Mouse (Mus musculus): ENCODE data around the gene Rassf7. TPM values are rescaled to one million over a fixed set of nuclear protein-coding genes. Genes with fewer than 3 reads are reported as not detected.
A peak's percentile ranks its signal among the peaks of the same experiment; 100 is the strongest.

The Rassf7 gene
- total and polyA plus RNA-seq, 3 experiments, result 4.1 to 11.6 (median 8.1) TPM

GRCm38 (mm10) chr7:141265739-141266561 lies 50.3 kb downstream of the Rassf7 start, which contains the start of gene Irf7 (continued):
- TF ChIP-seq USF2 (conservative IDR thresholded peaks at IDR 0.05; ENCODE audit: low read depth, low read length), result peak; percentile 61; the same call in 1 of the 2 replicates
- peak; percentile 48; the same call in 1 of the 2 replicates for TF ChIP-seq IRF4 (IDR thresholded peaks at IDR 0.05; ENCODE audit: low read depth, low read length)
- peak; percentile 90 for TF ChIP-seq SIN3A (IDR thresholded peaks at IDR 0.05; ENCODE audit: low read length)
- peak; percentile 47 for TF ChIP-seq MYC (IDR thresholded peaks at IDR 0.05; ENCODE audit: low read depth, low read length)
- TF ChIP-seq GABPA (IDR thresholded peaks at IDR 0.05; ENCODE audit: insufficient replicate concordance, low read depth, low read length), result no peak
- TF ChIP-seq MEF2A (IDR thresholded peaks at IDR 0.05; ENCODE audit: borderline replicate concordance, low read depth, low read length), result peak; percentile 29; the same call in 1 of the 2 replicates
- peak; percentile 87 for TF ChIP-seq MAFK (IDR thresholded peaks at IDR 0.05; ENCODE audit: insufficient replicate concordance, low read length)
- no peak for TF ChIP-seq JUN (IDR thresholded peaks at IDR 0.05; ENCODE audit: insufficient read depth, low read depth, low read length)
- no peak for TF ChIP-seq CTCF (conservative IDR thresholded peaks at IDR 0.05 in 1 of 2, IDR thresholded peaks at IDR 0.05 in 1 of 2; ENCODE audit: low read depth in 2 of 2, low read length in 2 of 2)
- no peak; the same call in 1 of the 2 replicates for TF ChIP-seq CHD1 (IDR thresholded peaks at IDR 0.05; ENCODE audit: low read depth, low read length)
- TF ChIP-seq MAX (IDR thresholded peaks at IDR 0.05; ENCODE audit: low read length), result peak; percentile 87; the same call in 1 of the 2 replicates
- TF ChIP-seq ZKSCAN1 (IDR thresholded peaks at IDR 0.05; ENCODE audit: borderline replicate concordance, low read depth, low read length), result no peak
- peak; percentile 64 for TF ChIP-seq USF1 (IDR thresholded peaks at IDR 0.05; ENCODE audit: low read depth, low read length)
- TF ChIP-seq ZNF384 (IDR thresholded peaks at IDR 0.05; ENCODE audit: low read depth, low read length), result no peak
- peak; percentile 72 for TF ChIP-seq ZMIZ1 (IDR thresholded peaks at IDR 0.05; ENCODE audit: low read depth, low read length)
- TF ChIP-seq TBP (conservative IDR thresholded peaks at IDR 0.05; ENCODE audit: low read depth, low read length), result peak; percentile 91
- no peak for TF ChIP-seq NRF1 (IDR thresholded peaks at IDR 0.05; ENCODE audit: low read depth, low read length)

Other genes starting within 250 kb of the Rassf7 start
Only the 20 nearest of the 29 such genes appear.
- gene Ifitm6, start 197.9 kb upstream of the Rassf7 start, total RNA-seq (2012; rRNA removed), result not detected in 2 replicates
- gene Ifitm6, start 197.9 kb upstream of the Rassf7 start, total RNA-seq (2014; rRNA removed), result not detected in 2 replicates
- not detected in 2 replicates for gene Ifitm6, start 197.9 kb upstream of the Rassf7 start, polyA plus RNA-seq (2012; ENCODE audit: insufficient read length, low read depth)
- not detected in 2 replicates for gene Gm17387, start 186.7 kb upstream of the Rassf7 start, total RNA-seq (2012; rRNA removed)
- not detected in 2 replicates for gene Gm17387, start 186.7 kb upstream of the Rassf7 start, total RNA-seq (2014; rRNA removed)
- not detected in 2 replicates for gene Gm17387, start 186.7 kb upstream of the Rassf7 start, polyA plus RNA-seq (2012; ENCODE audit: insufficient read length, low read depth)
- gene B4galnt4, start 154.8 kb upstream of the Rassf7 start, total RNA-seq (2012; rRNA removed), result 11.2 and 13.1 TPM in 2 replicates
- gene B4galnt4, start 154.8 kb upstream of the Rassf7 start, total RNA-seq (2014; rRNA removed), result 0.70 and 0.91 TPM in 2 replicates
- gene B4galnt4, start 154.8 kb upstream of the Rassf7 start, polyA plus RNA-seq (2012; ENCODE audit: insufficient read length, low read depth), result 2.9 TPM in 2 replicates
- 52.8 and 63.1 TPM in 2 replicates for gene Pkp3, start 137.6 kb upstream of the Rassf7 start, total RNA-seq (2012; rRNA removed)
- gene Pkp3, start 137.6 kb upstream of the Rassf7 start, total RNA-seq (2014; rRNA removed), result 23.9 and 25.3 TPM in 2 replicates
- 37.8 and 38.0 TPM in 2 replicates for gene Pkp3, start 137.6 kb upstream of the Rassf7 start, polyA plus RNA-seq (2012; ENCODE audit: insufficient read length, low read depth)
- gene Sigirr, start 115.3 kb upstream of the Rassf7 start, total RNA-seq (2012; rRNA removed), result 12.9 and 19.2 TPM in 2 replicates
- 13.2 and 15.6 TPM in 2 replicates for gene Sigirr, start 115.3 kb upstream of the Rassf7 start, total RNA-seq (2014; rRNA removed)
- gene Sigirr, start 115.3 kb upstream of the Rassf7 start, polyA plus RNA-seq (2012; ENCODE audit: insufficient read length, low read depth), result 15.2 and 16.1 TPM in 2 replicates
- 0.04 TPM in 2 replicates for gene Ano9, start 98.1 kb upstream of the Rassf7 start, total RNA-seq (2012; rRNA removed)
- gene Ano9, start 98.1 kb upstream of the Rassf7 start, total RNA-seq (2014; rRNA removed), result not detected in 2 replicates
- not detected in 2 replicates for gene Ano9, start 98.1 kb upstream of the Rassf7 start, polyA plus RNA-seq (2012; ENCODE audit: insufficient read length, low read depth)
- gene Ptdss2, start 93.5 kb upstream of the Rassf7 start, total RNA-seq (2012; rRNA removed), result 10.6 and 12.0 TPM in 2 replicates
- 2.5 and 2.9 TPM in 2 replicates for gene Ptdss2, start 93.5 kb upstream of the Rassf7 start, total RNA-seq (2014; rRNA removed)
- gene Ptdss2, start 93.5 kb upstream of the Rassf7 start, polyA plus RNA-seq (2012; ENCODE audit: insufficient read length, low read depth), result 22.9 and 33.5 TPM in 2 replicates
- gene Rnh1, start 43.0 kb upstream of the Rassf7 start, total RNA-seq (2012; rRNA removed), result 133 and 137 TPM in 2 replicates
- gene Rnh1, start 43.0 kb upstream of the Rassf7 start, total RNA-seq (2014; rRNA removed), result 84.7 and 91.0 TPM in 2 replicates
- 95.5 and 103 TPM in 2 replicates for gene Rnh1, start 43.0 kb upstream of the Rassf7 start, polyA plus RNA-seq (2012; ENCODE audit: insufficient read length, low read depth)
- gene Hras, start 21.9 kb upstream of the Rassf7 start, total RNA-seq (2012; rRNA removed), result 82.0 and 106 TPM in 2 replicates
- gene Hras, start 21.9 kb upstream of the Rassf7 start, total RNA-seq (2014; rRNA removed), result 43.6 and 48.9 TPM in 2 replicates
- gene Hras, start 21.9 kb upstream of the Rassf7 start, polyA plus RNA-seq (2012; ENCODE audit: insufficient read length, low read depth), result 71.3 and 86.3 TPM in 2 replicates
- 0.92 and 0.93 TPM in 2 replicates for gene Lrrc56, start 21.7 kb upstream of the Rassf7 start, total RNA-seq (2012; rRNA removed)
- gene Lrrc56, start 21.7 kb upstream of the Rassf7 start, total RNA-seq (2014; rRNA removed), result 0.46 and 0.89 TPM in 2 replicates
- 1.0 and 1.4 TPM in 2 replicates for gene Lrrc56, start 21.7 kb upstream of the Rassf7 start, polyA plus RNA-seq (2012; ENCODE audit: insufficient read length, low read depth)
- gene Lmntd2, start 1.8 kb upstream of the Rassf7 start, total RNA-seq (2012; rRNA removed), result 0.50 and 1.1 TPM in 2 replicates
- 0.55 and 0.97 TPM in 2 replicates for gene Lmntd2, start 1.8 kb upstream of the Rassf7 start, total RNA-seq (2014; rRNA removed)
- gene Lmntd2, start 1.8 kb upstream of the Rassf7 start, polyA plus RNA-seq (2012; ENCODE audit: insufficient read length, low read depth), result 0.85 and 0.89 TPM in 2 replicates
- 51.7 and 52.5 TPM in 2 replicates for gene Phrf1, start 12.9 kb downstream of the Rassf7 start, total RNA-seq (2012; rRNA removed)
- 21.8 and 22.4 TPM in 2 replicates for gene Phrf1, start 12.9 kb downstream of the Rassf7 start, total RNA-seq (2014; rRNA removed)
- 59.2 and 67.0 TPM in 2 replicates for gene Phrf1, start 12.9 kb downstream of the Rassf7 start, polyA plus RNA-seq (2012; ENCODE audit: insufficient read length, low read depth)
- gene Irf7, start 50.6 kb downstream of the Rassf7 start, total RNA-seq (2012; rRNA removed), result 11.2 and 26.2 TPM in 2 replicates
- gene Irf7, start 50.6 kb downstream of the Rassf7 start, total RNA-seq (2014; rRNA removed), result 10.1 and 10.5 TPM in 2 replicates
- gene Irf7, start 50.6 kb downstream of the Rassf7 start, polyA plus RNA-seq (2012; ENCODE audit: insufficient read length, low read depth), result 6.5 and 7.7 TPM in 2 replicates
- 1.0 and 1.9 TPM in 2 replicates for gene Cdhr5, start 60.9 kb downstream of the Rassf7 start, total RNA-seq (2012; rRNA removed)
- gene Cdhr5, start 60.9 kb downstream of the Rassf7 start, total RNA-seq (2014; rRNA removed), result 0.31 and 0.35 TPM in 2 replicates
- 3.3 and 3.9 TPM in 2 replicates for gene Cdhr5, start 60.9 kb downstream of the Rassf7 start, polyA plus RNA-seq (2012; ENCODE audit: insufficient read length, low read depth)
- not detected in 2 replicates for gene Sct, start 63.3 kb downstream of the Rassf7 start, total RNA-seq (2012; rRNA removed)
- not detected in 2 replicates for gene Sct, start 63.3 kb downstream of the Rassf7 start, total RNA-seq (2014; rRNA removed)
- gene Sct, start 63.3 kb downstream of the Rassf7 start, polyA plus RNA-seq (2012; ENCODE audit: insufficient read length, low read depth), result 0.49 TPM in 1 of 2 replicates, not detected in the other
- gene Drd4, start 76.1 kb downstream of the Rassf7 start, total RNA-seq (2012; rRNA removed), result not detected in 2 replicates
- gene Drd4, start 76.1 kb downstream of the Rassf7 start, total RNA-seq (2014; rRNA removed), result not detected in 2 replicates
- not detected in 2 replicates for gene Drd4, start 76.1 kb downstream of the Rassf7 start, polyA plus RNA-seq (2012; ENCODE audit: insufficient read length, low read depth)
- 10.0 and 10.7 TPM in 2 replicates for gene Deaf1, start 111.8 kb downstream of the Rassf7 start, total RNA-seq (2012; rRNA removed)
- gene Deaf1, start 111.8 kb downstream of the Rassf7 start, total RNA-seq (2014; rRNA removed), result 3.5 and 5.7 TPM in 2 replicates
- 31.6 and 37.7 TPM in 2 replicates for gene Deaf1, start 111.8 kb downstream of the Rassf7 start, polyA plus RNA-seq (2012; ENCODE audit: insufficient read length, low read depth)
- 7.4 and 8.5 TPM in 2 replicates for gene Tmem80, start 111.9 kb downstream of the Rassf7 start, total RNA-seq (2012; rRNA removed)
- 6.4 and 8.3 TPM in 2 replicates for gene Tmem80, start 111.9 kb downstream of the Rassf7 start, total RNA-seq (2014; rRNA removed)
- gene Tmem80, start 111.9 kb downstream of the Rassf7 start, polyA plus RNA-seq (2012; ENCODE audit: insufficient read length, low read depth), result 8.2 and 9.9 TPM in 2 replicates
- 0.50 and 1.1 TPM in 2 replicates for gene Eps8l2, start 123.0 kb downstream of the Rassf7 start, total RNA-seq (2012; rRNA removed)
- gene Eps8l2, start 123.0 kb downstream of the Rassf7 start, total RNA-seq (2014; rRNA removed), result not detected in 2 replicates
- 0.51 and 0.91 TPM in 2 replicates for gene Eps8l2, start 123.0 kb downstream of the Rassf7 start, polyA plus RNA-seq (2012; ENCODE audit: insufficient read length, low read depth)
- gene Taldo1, start 176.3 kb downstream of the Rassf7 start, total RNA-seq (2012; rRNA removed), result 188 and 205 TPM in 2 replicates
- 228 and 237 TPM in 2 replicates for gene Taldo1, start 176.3 kb downstream of the Rassf7 start, total RNA-seq (2014; rRNA removed)
- 124 and 129 TPM in 2 replicates for gene Taldo1, start 176.3 kb downstream of the Rassf7 start, polyA plus RNA-seq (2012; ENCODE audit: insufficient read length, low read depth)

Data from CH12.LX (cell line).